Mouse (Mus musculus): Measurements from ENCODE around the gene 2310034G01Rik.

GRCm38 (mm10) chr19:46389872-46390271 lies 39.8 kb upstream of the 2310034G01Rik start:
- TF ChIP-seq CTCF (IDR thresholded peaks at IDR 0.05; ENCODE audit: borderline replicate concordance, control insufficient read depth, extremely low read depth, insufficient read depth, low read length, poor library complexity) (peak; percentile 26; the same call in 1 of the 2 replicates), POLR2A (IDR thresholded peaks at IDR 0.05; ENCODE audit: control insufficient read depth, extremely low read depth, insufficient read depth, low read length, poor library complexity) (no peak)
